Mouse (Mus musculus) erythroblast, embryonic 14.5 days (primary cell): ENCODE data around the gene Gzmm.

Experiments
- GATA1 ChIP-seq: IDR thresholded peaks from 2 replicates; pipeline ENCODE4 v1.6.1; 2012; ENCODE audit warnings: low read length, inconsistent platforms, mixed read lengths
- TAL1 ChIP-seq: IDR thresholded peaks from 3 replicates; pipeline ENCODE4 v1.6.1; 2012; ENCODE audit warnings: low read length, inconsistent platforms, mixed read lengths

- TF ChIP-seq GATA1: no peak
- TF ChIP-seq TAL1: no peak
Measured at GRCm38 (mm10) chr10:79693580-79694378, 5.0 kb downstream of the Gzmm start.
